Mouse (Mus musculus) megakaryocyte, embryonic 14.5 days (primary cell): Measurements from ENCODE around the gene Dnaic2.

Experiments
- FLI1 ChIP-seq: IDR thresholded peaks from 2 replicates; pipeline ENCODE4 v1.6.1; 2012; ENCODE audit warnings: low read length, inconsistent platforms, mixed read lengths
- GATA1 ChIP-seq: IDR thresholded peaks from 3 replicates; pipeline ENCODE4 v1.6.1; 2012; ENCODE audit warnings: mixed read lengths, low read length, inconsistent platforms, borderline replicate concordance

- TF ChIP-seq GATA1, result no peak
- TF ChIP-seq FLI1, result no peak
Observed at GRCm38 (mm10) chr11:114787611-114788010, 60.4 kb downstream of the Dnaic2 start.
